Mouse (Mus musculus): ENCODE measurements around the gene Sorl1. TPM values are rescaled to one million over a fixed set of nuclear protein-coding genes. Genes with fewer than 3 reads are reported as not detected.
A peak's percentile ranks its signal among the peaks of the same experiment; 100 is the strongest.

Sorl1 gene
- total and polyA plus RNA-seq, 2 experiments from 2014 or later = 1.1 to 12.9 TPM

DNA sequence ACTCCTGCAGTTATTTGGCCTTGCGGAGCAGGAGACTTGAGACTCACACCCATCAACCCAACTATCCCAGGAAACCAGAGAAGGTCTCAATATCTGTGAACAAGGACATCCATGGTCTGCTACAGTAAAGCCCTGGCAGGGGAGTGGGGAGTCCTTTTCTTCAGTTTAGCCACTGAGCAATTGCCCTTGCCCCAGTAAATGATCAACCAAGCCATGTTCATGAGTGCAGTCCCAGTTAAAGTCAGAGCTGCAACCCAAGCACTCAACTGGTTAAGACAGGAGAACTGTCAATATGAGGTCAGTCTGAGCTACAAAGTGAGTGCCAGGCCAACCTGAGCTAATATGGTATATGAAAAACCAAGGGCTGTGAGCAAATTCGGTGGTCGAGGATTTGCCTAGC is 140.8 kb downstream of the Sorl1 start:
- Histone ChIP-seq H3K4me1 (ENCODE audit: control insufficient read depth, insufficient read depth) (no peaks in the 10 kb centered on the region), H3K4me3 (ENCODE audit: low read depth, low read length) (no peak overlapping the region), H3K9ac (replicated peaks; ENCODE audit: low read depth, low read length) (no peak overlapping the region), H3K27me3 (ENCODE audit: control insufficient read depth, insufficient read depth, low read length) (no peaks in the 10 kb centered on the region), H3K4me2 (ENCODE audit: low read depth, low read length) (no peak overlapping the region), H3K9me3 (replicated peaks; ENCODE audit: control insufficient read depth, low read length) (no peaks in the 10 kb centered on the region), H3K36me3 (replicated peaks; ENCODE audit: control insufficient read depth, insufficient read depth, low read length) (no peaks in the 10 kb centered on the region), H3K27ac (ENCODE audit: low read depth) (no peak overlapping the region)
- TF ChIP-seq EP300 (IDR thresholded peaks at IDR 0.05; ENCODE audit: low read depth) (no peak), CTCF (IDR thresholded peaks at IDR 0.05; ENCODE audit: low read depth) (no peak)
- ATAC-seq (ENCODE audit: insufficient read depth, low read depth) (no peak), DNase-seq (ENCODE audit: low spot score) (no peak)
- WGBS = 90% methylated on average over 3 of the region's 3 CpGs

- 79% methylated on average over 2 of the region's 2 CpGs for WGBS
- Histone ChIP-seq H3K4me1 (ENCODE audit: control insufficient read depth, insufficient read depth) (no peaks in the 10 kb centered on the region), H3K9ac (replicated peaks; ENCODE audit: low read depth, low read length) (no peak overlapping the region), H3K36me3 (replicated peaks; ENCODE audit: control insufficient read depth, insufficient read depth, low read length) (no peaks in the 10 kb centered on the region), H3K27ac (ENCODE audit: low read depth) (no peak overlapping the region), H3K4me3 (ENCODE audit: low read depth, low read length) (no peak overlapping the region), H3K4me2 (ENCODE audit: low read depth, low read length) (no peak overlapping the region), H3K27me3 (ENCODE audit: control insufficient read depth, insufficient read depth, low read length) (no peaks in the 10 kb centered on the region), H3K9me3 (replicated peaks; ENCODE audit: control insufficient read depth, low read length) (no peaks in the 10 kb centered on the region)
- ATAC-seq (ENCODE audit: insufficient read depth, low read depth) (no peak), DNase-seq (ENCODE audit: low spot score) (no peak)
- TF ChIP-seq CTCF (IDR thresholded peaks at IDR 0.05; ENCODE audit: low read depth) = no peak
- no peak for TF ChIP-seq EP300 (IDR thresholded peaks at IDR 0.05; ENCODE audit: low read depth)
Measured at GRCm38 (mm10) chr9:41982760-41983159, 141.3 kb downstream of the Sorl1 start.

- H3K9me3 ChIP-seq (replicated peaks; ENCODE audit: control insufficient read depth, low read length) = no peaks in the 10 kb centered on the region
- 86% methylated on average over 9 of the region's 9 CpGs for WGBS
- H3K27me3 ChIP-seq (ENCODE audit: control insufficient read depth, insufficient read depth, low read length) = no peaks in the 10 kb centered on the region
- TF ChIP-seq CTCF (IDR thresholded peaks at IDR 0.05; ENCODE audit: low read depth) = no peak
- no peak for TF ChIP-seq EP300 (IDR thresholded peaks at IDR 0.05; ENCODE audit: low read depth)
- H3K4me3 ChIP-seq (ENCODE audit: low read depth, low read length) = no peak overlapping the region
- DNase-seq (ENCODE audit: low spot score) (no peak), ATAC-seq (ENCODE audit: insufficient read depth, low read depth) (no peak)
- H3K9ac ChIP-seq (replicated peaks; ENCODE audit: low read depth, low read length) = no peak overlapping the region
- no peak overlapping the region for H3K27ac ChIP-seq (ENCODE audit: low read depth)
- no peaks in the 10 kb centered on the region for H3K4me1 ChIP-seq (ENCODE audit: control insufficient read depth, insufficient read depth)
- no peak overlapping the region for H3K4me2 ChIP-seq (ENCODE audit: low read depth, low read length)
- H3K36me3 ChIP-seq (replicated peaks; ENCODE audit: control insufficient read depth, insufficient read depth, low read length) = no peaks in the 10 kb centered on the region
Measured at GRCm38 (mm10) chr9:41982023-41982422, 142.1 kb downstream of the Sorl1 start.

DNA sequence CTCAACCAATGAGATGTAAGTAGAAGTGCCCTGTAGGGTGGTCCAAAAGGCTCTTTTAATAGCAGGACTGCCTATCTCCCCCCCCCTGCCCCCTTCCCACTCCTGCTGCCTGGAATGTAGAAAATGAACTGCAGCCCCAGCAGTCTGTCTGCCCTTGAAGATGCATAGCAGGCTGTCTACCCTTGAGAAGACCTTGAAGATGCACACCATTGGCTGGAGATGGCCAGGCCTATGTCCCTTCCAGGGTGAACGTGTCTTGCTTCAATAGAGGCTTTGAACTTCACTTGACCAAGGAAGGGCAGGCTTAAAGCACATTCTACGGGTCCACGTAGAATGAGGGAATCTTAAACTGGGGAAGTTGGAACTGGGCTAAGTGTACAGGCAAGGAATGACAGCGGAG is 142.8 kb downstream of the Sorl1 start:
- Histone ChIP-seq H3K4me1 (ENCODE audit: control insufficient read depth, insufficient read depth) (no peaks in the 10 kb centered on the region), H3K27me3 (ENCODE audit: control insufficient read depth, insufficient read depth, low read length) (no peaks in the 10 kb centered on the region), H3K4me2 (ENCODE audit: low read depth, low read length) (no peak overlapping the region), H3K9ac (replicated peaks; ENCODE audit: low read depth, low read length) (no peak overlapping the region), H3K36me3 (replicated peaks; ENCODE audit: control insufficient read depth, insufficient read depth, low read length) (no peaks in the 10 kb centered on the region), H3K9me3 (replicated peaks; ENCODE audit: control insufficient read depth, low read length) (no peaks in the 10 kb centered on the region), H3K4me3 (ENCODE audit: low read depth, low read length) (no peak overlapping the region), H3K27ac (ENCODE audit: low read depth) (no peak overlapping the region)
- ATAC-seq (ENCODE audit: insufficient read depth, low read depth) (no peak), DNase-seq (ENCODE audit: low spot score) (no peak)
- WGBS = 72% methylated on average over 4 of the region's 4 CpGs
- TF ChIP-seq CTCF (IDR thresholded peaks at IDR 0.05; ENCODE audit: low read depth) (no peak), EP300 (IDR thresholded peaks at IDR 0.05; ENCODE audit: low read depth) (no peak)

- DNase-seq (ENCODE audit: low spot score) (no peak), ATAC-seq (ENCODE audit: insufficient read depth, low read depth) (no peak)
- no peak for TF ChIP-seq EP300 (IDR thresholded peaks at IDR 0.05; ENCODE audit: low read depth)
- no peak for TF ChIP-seq CTCF (IDR thresholded peaks at IDR 0.05; ENCODE audit: low read depth)
- WGBS = 69% methylated on average over 5 of the region's 5 CpGs
- Histone ChIP-seq H3K4me3 (ENCODE audit: low read depth, low read length) (no peak overlapping the region), H3K27ac (ENCODE audit: low read depth) (no peak overlapping the region), H3K9ac (replicated peaks; ENCODE audit: low read depth, low read length) (no peak overlapping the region), H3K27me3 (ENCODE audit: control insufficient read depth, insufficient read depth, low read length) (no peaks in the 10 kb centered on the region), H3K4me2 (ENCODE audit: low read depth, low read length) (no peak overlapping the region), H3K36me3 (replicated peaks; ENCODE audit: control insufficient read depth, insufficient read depth, low read length) (no peaks in the 10 kb centered on the region), H3K9me3 (replicated peaks; ENCODE audit: control insufficient read depth, low read length) (no peaks in the 10 kb centered on the region), H3K4me1 (ENCODE audit: control insufficient read depth, insufficient read depth) (no peaks in the 10 kb centered on the region)
Measured at GRCm38 (mm10) chr9:41980796-41981195, 143.3 kb downstream of the Sorl1 start.

- peak; percentile 50 for DNase-seq (ENCODE audit: low spot score)
- ATAC-seq (ENCODE audit: insufficient read depth, low read depth) = peak; percentile 83
- Histone ChIP-seq H3K27me3 (ENCODE audit: control insufficient read depth, insufficient read depth, low read length) (no peaks in the 10 kb centered on the region), H3K36me3 (replicated peaks; ENCODE audit: control insufficient read depth, insufficient read depth, low read length) (no peaks in the 10 kb centered on the region), H3K9me3 (replicated peaks; ENCODE audit: control insufficient read depth, low read length) (no peaks in the 10 kb centered on the region), H3K4me2 (ENCODE audit: low read depth, low read length) (no peak overlapping the region), H3K4me3 (ENCODE audit: low read depth, low read length) (no peak overlapping the region), H3K27ac (ENCODE audit: low read depth) (peak overlapping the region; percentile 52; the same call in 1 of the 2 replicates), H3K9ac (replicated peaks; ENCODE audit: low read depth, low read length) (no peak overlapping the region), H3K4me1 (ENCODE audit: control insufficient read depth, insufficient read depth) (no peaks in the 10 kb centered on the region)
- 24% methylated on average over 6 of the region's 6 CpGs for WGBS
- TF ChIP-seq EP300 (IDR thresholded peaks at IDR 0.05; ENCODE audit: low read depth) = peak; percentile 27; the same call in 1 of the 2 replicates
- no peak for TF ChIP-seq CTCF (IDR thresholded peaks at IDR 0.05; ENCODE audit: low read depth)
Measured at GRCm38 (mm10) chr9:41978366-41978765, 145.7 kb downstream of the Sorl1 start.

All from heart, postnatal 0 days (tissue).